Mouse (Mus musculus) embryonic facial prominence, embryonic 12.5 days (tissue): Measurements from ENCODE around the gene Gm49601. TPM values are rescaled to one million over a fixed set of nuclear protein-coding genes. Genes with fewer than 3 reads are reported as not detected.

Experiments
- ATAC-seq: fragments of 200-750 bp; cut with Nextera tagmentation; 2 replicates; pipeline ENCODE4 v1.8.0; 2017; ENCODE audit not compliant: insufficient number of reproducible peaks, insufficient read depth, low FRiP score, low TSS enrichment
- H3K27ac ChIP-seq: fragments of 300-500 bp; sonication (generic); 2 replicates; pipeline ENCODE4 v1.5.1; 2016; ENCODE audit warnings: mild to moderate bottlenecking
- H3K27me3 ChIP-seq: fragments of 300-500 bp; sonication (generic); 2 replicates; pipeline ENCODE4 v1.6.1; 2016; ENCODE audit warnings: mild to moderate bottlenecking, moderate library complexity
- H3K36me3 ChIP-seq: fragments of 300-500 bp; sonication (generic); 2 replicates; pipeline ENCODE4 v1.6.1; 2016; ENCODE audit warnings: mild to moderate bottlenecking
- H3K4me1 ChIP-seq: fragments of 300-500 bp; sonication (generic); 2 replicates; pipeline ENCODE4 v1.6.1; 2016
- H3K4me2 ChIP-seq: fragments of 300-500 bp; sonication (generic); replicated peaks from 2 replicates; pipeline ENCODE4 v1.6.1; 2016; ENCODE audit warnings: mild to moderate bottlenecking, moderate library complexity
- H3K4me3 ChIP-seq: fragments of 300-500 bp; sonication (generic); 2 replicates; pipeline ENCODE4 v1.5.1; 2016; ENCODE audit warnings: mild to moderate bottlenecking
- H3K9ac ChIP-seq: fragments of 300-500 bp; sonication (generic); 2 replicates; pipeline ENCODE4 v1.6.1; 2016; ENCODE audit warnings: mild to moderate bottlenecking, moderate library complexity
- H3K9me3 ChIP-seq: fragments of 300-500 bp; sonication (generic); 2 replicates; pipeline ENCODE4 v1.6.1; 2016; ENCODE audit warnings: mild to moderate bottlenecking, moderate library complexity
- WGBS: fragments of 180-500 bp; shearing (Covaris S2); methylation state at CpG from one replicate; pipeline ENCODE4 v1.1.7; 2016; 5-methylcytosine and 5-hydroxymethylcytosine counted together
- polyA plus RNA-seq: library from polyadenylated mRNA; unstranded; fragments of >200 nt; fragmentation: Nextera tagmentation; extraction: Ambion mirVana; gene quantifications from 2 replicates; pipeline ENCODE4 v1.2.1, GENCODE M21; 2016

Gm49601 gene
- polyA plus RNA-seq, 1 experiment from 2014 or later = 10.4 TPM

DNA sequence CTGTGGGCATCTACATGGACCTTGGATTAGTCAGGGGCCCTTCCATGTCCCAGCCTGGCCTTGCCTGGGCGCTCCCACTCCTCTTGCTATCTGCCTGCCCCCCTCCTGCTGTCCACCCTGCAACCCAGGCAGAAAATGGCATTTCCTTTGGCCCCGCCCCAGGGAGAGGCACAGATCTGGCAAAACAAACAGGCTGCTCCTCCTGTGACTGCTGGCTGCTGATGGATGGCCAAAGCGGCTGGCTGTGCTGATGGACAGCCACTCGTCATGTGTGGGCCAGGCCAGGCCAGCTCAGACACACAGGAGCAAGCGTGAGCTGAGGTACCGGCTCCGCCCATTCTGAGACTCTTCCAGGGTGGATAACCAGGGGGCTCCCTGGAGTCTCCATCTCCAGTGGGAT is 24.8 kb downstream of the Gm49601 start:
- Histone ChIP-seq H3K9ac (no peak overlapping the region), H3K27me3 (no peaks in the 10 kb centered on the region), H3K4me3 (no peak overlapping the region), H3K9me3 (no peaks in the 10 kb centered on the region), H3K36me3 (no peaks in the 10 kb centered on the region), H3K4me2 (no peak overlapping the region), H3K4me1 (peaks cover 24% of the 10 kb centered on the region; the same call in 1 of the 2 replicates), H3K27ac (peak overlapping the region; percentile 46; the same call in 1 of the 2 replicates)
- no peak for ATAC-seq
- 56% methylated on average over 7 of the region's 7 CpGs for WGBS

DNA sequence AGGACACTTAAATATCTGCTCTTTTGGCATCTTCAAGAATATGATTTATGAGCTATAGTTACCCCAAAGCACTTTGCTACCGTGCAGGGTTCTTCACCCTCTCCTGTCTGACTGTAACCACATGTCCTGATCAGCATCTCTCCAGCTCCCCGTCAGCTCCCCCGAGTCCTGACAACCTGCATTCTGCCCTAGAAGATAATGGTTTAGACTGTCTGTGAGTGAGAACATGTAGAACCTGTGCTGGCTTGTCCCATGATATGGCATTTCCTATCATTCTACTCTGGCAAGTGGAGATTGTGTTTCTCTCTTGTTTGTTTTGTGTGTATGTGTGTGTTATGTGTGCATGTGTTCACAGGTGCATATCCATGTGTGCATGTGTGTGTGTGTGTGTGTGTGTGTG is 28.2 kb downstream of the Gm49601 start:
- no peak overlapping the region for H3K4me2 ChIP-seq

DNA sequence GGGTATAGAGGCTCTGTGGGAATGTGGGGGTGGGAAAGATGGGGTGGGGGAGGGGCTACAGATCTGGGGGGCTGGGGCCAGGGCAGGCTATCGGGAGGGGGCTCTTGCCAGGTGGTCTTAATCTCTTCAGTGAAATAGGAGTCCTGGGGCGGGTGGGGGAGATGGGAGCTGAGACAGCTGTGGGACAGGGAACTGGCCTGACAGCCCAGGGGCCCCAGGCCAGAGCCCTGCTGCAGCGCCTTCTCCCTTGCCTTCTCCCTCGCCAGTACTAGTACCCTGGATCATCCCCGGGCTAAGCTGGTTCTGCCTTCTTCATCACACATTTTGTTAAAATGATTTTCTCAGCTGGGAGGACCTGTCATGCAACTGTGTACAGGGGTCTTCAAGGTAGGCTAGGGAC is 30.0 kb downstream of the Gm49601 start:
- H3K4me1 ChIP-seq = peaks cover 16% of the 10 kb centered on the region; the same call in 1 of the 2 replicates
- WGBS = 35% methylated on average over 5 of the region's 5 CpGs
- H3K4me2 ChIP-seq = no peak overlapping the region
- H3K9ac ChIP-seq = no peak overlapping the region
- no peaks in the 10 kb centered on the region for H3K36me3 ChIP-seq
- H3K4me3 ChIP-seq = no peak overlapping the region
- no peaks in the 10 kb centered on the region for H3K9me3 ChIP-seq
- no peak overlapping the region for H3K27ac ChIP-seq
- no peak for ATAC-seq
- peaks cover 31% of the 10 kb centered on the region for H3K27me3 ChIP-seq

More for the DNA sequence above, 28.2 kb downstream of the Gm49601 start:
- H3K27ac ChIP-seq = no peak overlapping the region
- H3K4me1 ChIP-seq = peaks cover 19% of the 10 kb centered on the region; the same call in 1 of the 2 replicates
- no peaks in the 10 kb centered on the region for H3K36me3 ChIP-seq
- 76% methylated on average over 3 of the region's 3 CpGs for WGBS
- H3K9me3 ChIP-seq = no peaks in the 10 kb centered on the region
- H3K9ac ChIP-seq = no peak overlapping the region
- no peak for ATAC-seq
- H3K4me3 ChIP-seq = no peak overlapping the region
- H3K27me3 ChIP-seq = peaks cover 15% of the 10 kb centered on the region

DNA sequence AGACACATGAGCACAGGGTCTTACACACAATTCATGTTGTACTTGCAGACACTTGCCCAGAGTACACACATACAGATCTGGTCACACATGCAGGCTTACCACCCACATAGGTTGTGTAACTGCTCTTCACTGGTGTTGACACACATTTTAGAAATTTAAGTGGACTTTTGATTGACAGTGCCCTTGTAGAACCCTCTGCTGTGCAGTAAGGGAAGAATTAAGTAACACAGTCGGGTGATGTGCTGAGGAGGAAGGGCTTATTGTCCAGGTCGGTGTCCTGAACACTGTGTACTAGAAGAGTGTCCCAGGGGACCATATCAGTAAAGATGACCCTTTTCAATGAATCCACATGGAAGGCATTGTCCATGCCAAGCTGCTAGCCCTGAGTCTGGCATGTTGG is 32.3 kb downstream of the Gm49601 start:
- 61% methylated on average over 2 of the region's 2 CpGs for WGBS
- Histone ChIP-seq H3K9ac (no peak overlapping the region), H3K27ac (no peak overlapping the region), H3K36me3 (no peaks in the 10 kb centered on the region), H3K4me1 (peaks cover 20% of the 10 kb centered on the region; the same call in 1 of the 2 replicates), H3K4me2 (no peak overlapping the region), H3K9me3 (no peaks in the 10 kb centered on the region), H3K27me3 (peaks cover 54% of the 10 kb centered on the region), H3K4me3 (no peak overlapping the region)
- ATAC-seq = no peak

DNA sequence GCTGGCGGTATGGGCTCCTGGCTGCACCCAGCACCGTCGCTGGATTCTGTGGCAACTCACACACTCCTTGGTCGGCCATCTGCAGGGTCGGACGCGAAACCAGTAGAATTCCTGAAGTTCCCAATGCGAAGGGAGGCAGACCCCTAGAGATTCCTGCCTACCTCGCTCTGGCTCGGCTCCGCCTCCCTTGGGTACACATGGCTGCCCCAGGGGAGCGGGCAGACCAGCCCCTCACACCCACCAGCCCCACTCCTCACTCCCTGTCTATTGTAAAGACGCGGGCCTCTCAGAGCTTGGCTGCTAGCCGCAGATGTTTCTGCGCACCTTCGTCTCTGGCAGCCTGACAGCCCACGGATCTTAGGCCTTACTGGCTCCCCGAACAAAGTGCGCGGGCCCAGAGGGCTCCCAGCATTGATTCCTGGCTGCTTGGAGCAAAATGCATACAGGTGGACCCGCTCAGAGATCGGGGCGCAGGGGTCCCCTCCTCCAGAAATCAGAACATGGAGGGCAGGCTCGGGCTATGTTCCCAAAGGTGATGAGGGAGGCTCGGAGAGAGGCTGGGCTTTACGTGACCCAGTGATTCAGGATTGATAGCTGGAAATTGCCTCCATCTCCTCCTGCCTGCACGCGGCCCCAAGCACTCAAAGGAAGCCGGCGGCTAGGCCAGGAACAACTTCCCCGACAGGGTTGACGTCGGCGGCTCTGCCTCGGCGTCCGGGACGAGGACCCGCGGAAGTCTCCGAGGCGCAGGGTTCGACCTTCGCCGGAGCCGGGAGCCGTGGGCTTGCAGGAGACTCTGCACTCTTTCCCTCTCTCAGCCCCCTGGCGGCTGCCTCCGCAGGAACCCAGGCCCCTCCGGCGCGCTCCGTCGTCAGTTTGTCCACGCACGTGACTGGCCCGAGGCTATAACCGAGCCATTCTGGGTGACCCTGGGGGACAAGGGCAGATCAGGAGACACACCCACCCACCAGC is 34.9 kb downstream of the Gm49601 start:
- peaks cover 26% of the 10 kb centered on the region for H3K4me1 ChIP-seq
- ATAC-seq = no peak

DNA sequence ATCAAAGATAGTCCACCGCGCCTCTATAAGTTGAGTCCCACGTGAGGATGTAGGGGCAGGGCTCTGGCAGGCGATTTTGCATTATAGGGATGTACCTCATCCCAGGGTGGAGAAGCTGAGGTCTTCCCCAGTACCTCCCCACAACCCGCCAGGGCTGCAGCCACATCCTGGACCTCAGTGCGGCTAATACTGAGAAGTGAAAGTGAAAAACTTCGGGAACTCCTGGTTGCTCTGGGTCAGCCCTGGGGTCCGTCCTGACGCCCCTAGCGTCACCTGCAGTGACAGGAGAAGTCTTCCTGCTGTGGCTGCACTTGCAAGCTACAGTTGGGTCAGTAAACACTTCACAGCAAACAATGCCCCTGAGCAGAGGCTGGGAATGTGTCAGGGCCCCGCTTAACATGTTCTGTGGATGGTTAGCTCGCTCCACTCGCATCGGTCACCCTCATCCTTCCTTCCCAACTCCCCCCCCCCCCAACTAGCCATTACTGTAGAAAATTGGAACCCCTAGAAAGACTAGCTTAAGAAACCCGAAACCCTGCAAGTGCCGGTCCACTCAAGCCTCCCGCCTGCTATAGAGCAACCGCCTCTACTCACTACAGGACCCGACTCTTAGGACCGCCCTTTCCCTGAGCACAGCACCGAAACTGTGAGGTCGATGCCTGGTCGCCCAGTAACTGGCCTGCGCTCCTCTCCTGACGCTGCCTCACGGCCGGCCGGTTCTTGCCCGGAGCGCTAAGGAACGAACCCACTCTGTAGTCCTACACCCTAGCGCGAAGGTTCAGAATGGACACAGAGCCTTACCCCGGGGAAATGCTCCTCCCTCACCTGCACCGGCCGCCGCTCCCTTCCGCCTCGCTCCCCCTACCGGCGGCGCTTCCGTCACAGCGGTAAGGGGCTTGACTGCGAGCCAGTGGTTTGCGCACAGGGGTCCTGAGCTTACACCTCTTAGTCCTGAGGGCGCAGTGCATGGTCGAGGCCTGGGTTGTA is 36.1 kb downstream of the Gm49601 start, which contains the start of gene Tbx1:
Gene Tbx1 (minus strand): TSS at position 868 of the 987 bp plus-strand sequence.
- no peaks in the 10 kb centered on the region for H3K9me3 ChIP-seq
- H3K4me3 ChIP-seq = peak within 1 kb of the TSS; percentile 25
- no peak for ATAC-seq
- no peaks in the 10 kb centered on the region for H3K36me3 ChIP-seq
- peak within 1 kb of the TSS; percentile 3; the same call in 1 of the 2 replicates for H3K9ac ChIP-seq
- H3K27me3 ChIP-seq = peaks cover 90% of the 10 kb centered on the region
- H3K27ac ChIP-seq = no peak within 1 kb of the TSS
- 2% methylated on average over 48 of the region's 48 CpGs for WGBS
- peaks cover 28% of the 10 kb centered on the region for H3K4me1 ChIP-seq
- H3K4me2 ChIP-seq = peak within 1 kb of the TSS; percentile 48

More for the DNA sequence above, 34.9 kb downstream of the Gm49601 start:
- Histone ChIP-seq H3K4me2 (peak overlapping the region; percentile 48), H3K27ac (no peak overlapping the region), H3K9ac (peak overlapping the region; percentile 3; the same call in 1 of the 2 replicates), H3K9me3 (no peaks in the 10 kb centered on the region), H3K36me3 (no peaks in the 10 kb centered on the region), H3K27me3 (peaks cover 79% of the 10 kb centered on the region), H3K4me3 (peak overlapping the region; percentile 25)
- 1% methylated on average over 59 of the region's 59 CpGs for WGBS

DNA sequence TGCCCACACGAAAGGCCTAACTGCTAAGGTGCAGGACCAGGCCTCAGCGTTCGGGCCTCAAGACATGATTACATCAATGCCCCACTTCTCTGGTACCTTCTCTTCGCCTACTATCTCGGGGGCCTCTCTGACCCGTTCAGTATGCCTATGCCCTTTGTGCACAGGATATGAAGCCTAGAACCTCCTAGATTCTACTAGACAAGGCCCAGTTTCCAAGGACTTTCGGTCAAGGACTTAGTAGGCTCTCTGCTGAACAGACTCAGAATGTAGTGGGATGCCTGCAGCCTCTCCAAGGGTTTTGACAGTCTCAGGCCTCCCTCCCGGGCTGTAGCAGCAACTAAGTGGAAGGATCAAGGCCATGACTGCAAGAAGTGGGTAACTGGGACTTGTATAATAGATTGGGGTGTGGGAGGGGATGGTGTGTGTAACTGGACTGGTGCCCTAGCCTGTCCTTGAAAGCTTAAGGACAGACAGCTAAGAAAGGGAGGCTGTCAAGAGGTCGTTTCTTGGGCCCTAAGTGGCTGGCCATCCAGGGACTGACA is 37.1 kb downstream of the Gm49601 start:
- no peaks in the 10 kb centered on the region for H3K9me3 ChIP-seq
- no peak for ATAC-seq
- no peaks in the 10 kb centered on the region for H3K36me3 ChIP-seq
- no peak overlapping the region for H3K9ac ChIP-seq
- no peak overlapping the region for H3K27ac ChIP-seq
- peak overlapping the region; percentile 82 for H3K4me2 ChIP-seq
- peaks cover 28% of the 10 kb centered on the region for H3K4me1 ChIP-seq
- H3K27me3 ChIP-seq = peaks cover 96% of the 10 kb centered on the region
- 19% methylated on average over 9 of the region's 9 CpGs for WGBS
- H3K4me3 ChIP-seq = 0 out of 2 replicates have a peak overlapping the region, but pooled peaks have one; percentile 53

DNA sequence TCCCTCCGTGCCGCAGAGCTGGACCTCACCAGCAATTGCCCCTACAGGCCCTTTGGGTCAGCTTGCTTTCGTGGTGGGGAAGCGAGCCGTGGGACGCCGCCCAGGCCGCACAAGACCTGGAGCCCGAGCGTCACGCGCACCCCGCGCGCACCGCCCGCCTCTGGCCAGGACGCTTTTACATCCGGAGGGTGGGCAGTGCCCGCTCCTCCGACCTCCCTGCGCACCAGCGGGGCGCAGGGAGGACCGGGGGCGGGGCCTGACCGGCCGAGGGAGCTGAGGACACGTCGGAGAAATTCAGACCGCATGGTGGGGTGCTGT is 37.5 kb downstream of the Gm49601 start:
- Histone ChIP-seq H3K27ac (0 out of 2 replicates have a peak overlapping the region, but pooled peaks have one; percentile 54), H3K36me3 (no peaks in the 10 kb centered on the region), H3K4me1 (peaks cover 28% of the 10 kb centered on the region), H3K4me2 (peak overlapping the region; percentile 82), H3K4me3 (peak overlapping the region; percentile 53; the same call in 1 of the 2 replicates), H3K27me3 (peaks cover 97% of the 10 kb centered on the region), H3K9ac (peak overlapping the region; percentile 25; the same call in 1 of the 2 replicates), H3K9me3 (no peaks in the 10 kb centered on the region)
- no peak for ATAC-seq
- WGBS = 4% methylated on average over 31 of the region's 31 CpGs

DNA sequence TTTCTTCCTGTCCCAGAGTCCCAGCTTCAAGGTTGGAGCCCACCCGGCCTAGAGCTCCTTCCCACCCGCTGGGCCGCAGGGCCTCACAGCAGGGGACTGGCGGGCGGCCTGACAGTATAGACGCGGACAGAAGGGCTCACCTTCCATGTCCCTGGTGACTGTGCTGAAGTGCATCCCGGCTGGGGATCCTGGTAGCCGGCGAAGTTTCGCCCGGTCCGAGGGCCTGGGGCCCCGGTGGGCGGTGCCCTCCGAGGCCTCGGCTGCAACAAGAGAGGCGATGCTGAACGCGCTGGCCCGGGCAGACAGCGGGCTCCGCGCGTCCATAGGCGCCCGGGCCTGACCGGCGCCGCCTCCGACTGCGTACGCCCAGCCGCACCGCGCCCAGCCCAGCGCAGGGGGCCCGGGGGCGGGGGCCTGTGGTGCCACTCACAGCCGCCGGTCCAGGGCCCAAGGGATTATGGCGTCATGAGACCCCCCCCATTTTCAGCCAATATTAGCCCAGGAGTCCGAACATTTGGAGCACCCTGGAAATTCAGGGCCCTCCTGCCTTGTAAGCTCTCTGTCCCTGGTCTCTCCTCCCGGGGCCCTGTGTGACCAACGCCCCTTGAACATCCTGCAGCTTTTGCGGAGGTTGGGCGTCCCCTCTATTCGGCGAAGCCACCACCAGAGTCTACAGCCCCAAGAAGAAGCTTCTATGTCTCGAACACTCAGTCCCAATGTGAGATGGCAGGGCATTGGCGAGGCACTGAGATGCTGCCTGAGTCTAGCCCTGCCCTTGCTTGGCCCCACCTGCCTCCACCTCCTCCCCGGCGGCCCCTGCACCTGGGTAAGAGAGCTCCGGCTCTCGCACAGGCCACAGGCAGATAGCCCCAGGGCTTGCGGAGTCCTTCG is 38.1 kb downstream of the Gm49601 start:
- Histone ChIP-seq H3K4me3 (peak overlapping the region; percentile 53), H3K9me3 (no peaks in the 10 kb centered on the region), H3K9ac (peak overlapping the region; percentile 44; the same call in 1 of the 2 replicates), H3K27me3 (peaks cover 97% of the 10 kb centered on the region), H3K36me3 (no peaks in the 10 kb centered on the region), H3K4me2 (peak overlapping the region; percentile 82), H3K4me1 (peaks cover 28% of the 10 kb centered on the region), H3K27ac (0 out of 2 replicates have a peak overlapping the region, but pooled peaks have one; percentile 54)
- ATAC-seq = no peak
- WGBS = under 1% methylated on average over 57 of the region's 57 CpGs

DNA sequence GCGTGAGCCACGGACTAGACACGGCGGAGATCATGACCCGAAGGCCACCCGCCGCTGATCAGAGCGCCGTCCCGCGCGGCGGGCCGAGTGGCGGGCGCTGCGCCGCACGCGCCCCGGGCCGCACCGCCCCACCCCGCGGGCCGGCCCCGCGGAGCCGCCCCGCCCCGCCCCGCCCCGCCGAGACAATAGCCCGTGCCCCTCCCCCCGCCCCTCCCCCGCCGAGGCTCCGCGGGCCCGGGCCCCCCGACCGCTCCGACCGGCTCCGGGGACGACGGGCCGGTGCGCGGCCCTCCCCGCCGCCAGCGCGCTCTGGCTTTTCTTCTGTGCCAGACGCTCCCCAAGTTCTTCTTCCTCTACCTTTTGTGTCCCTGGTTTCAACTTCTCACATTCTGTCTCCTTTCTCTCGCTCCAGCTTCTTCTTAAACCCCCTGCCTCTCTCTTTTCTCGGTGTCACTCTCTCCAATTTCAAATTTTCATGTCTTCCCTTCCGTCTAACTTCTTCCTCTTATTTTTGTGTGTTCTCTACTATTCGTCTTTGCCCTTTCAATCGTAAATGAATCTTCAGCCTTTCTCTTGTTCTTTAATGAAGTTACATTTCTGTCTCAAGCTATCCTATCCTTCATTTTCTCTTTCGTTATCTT is 39.2 kb downstream of the Gm49601 start:
- peaks cover 99% of the 10 kb centered on the region for H3K27me3 ChIP-seq
- 2% methylated on average over 24 of the region's 62 CpGs for WGBS
- peak overlapping the region; percentile 53 for H3K4me3 ChIP-seq
- no peaks in the 10 kb centered on the region for H3K9me3 ChIP-seq
- ATAC-seq = no peak
- peak overlapping the region; percentile 77 for H3K27ac ChIP-seq
- H3K4me1 ChIP-seq = peaks cover 30% of the 10 kb centered on the region
- H3K4me2 ChIP-seq = peak overlapping the region; percentile 82
- H3K36me3 ChIP-seq = no peaks in the 10 kb centered on the region
- peak overlapping the region; percentile 72 for H3K9ac ChIP-seq
